Mouse (Mus musculus): Measurements from ENCODE around the gene Phf12. TPM values are rescaled to one million over a fixed set of nuclear protein-coding genes. Genes with fewer than 3 reads are reported as not detected.
A peak's percentile ranks its signal among the peaks of the same experiment; 100 is the strongest.

The Phf12 gene
- total RNA-seq, 1 experiment = 38.4 TPM

DNA sequence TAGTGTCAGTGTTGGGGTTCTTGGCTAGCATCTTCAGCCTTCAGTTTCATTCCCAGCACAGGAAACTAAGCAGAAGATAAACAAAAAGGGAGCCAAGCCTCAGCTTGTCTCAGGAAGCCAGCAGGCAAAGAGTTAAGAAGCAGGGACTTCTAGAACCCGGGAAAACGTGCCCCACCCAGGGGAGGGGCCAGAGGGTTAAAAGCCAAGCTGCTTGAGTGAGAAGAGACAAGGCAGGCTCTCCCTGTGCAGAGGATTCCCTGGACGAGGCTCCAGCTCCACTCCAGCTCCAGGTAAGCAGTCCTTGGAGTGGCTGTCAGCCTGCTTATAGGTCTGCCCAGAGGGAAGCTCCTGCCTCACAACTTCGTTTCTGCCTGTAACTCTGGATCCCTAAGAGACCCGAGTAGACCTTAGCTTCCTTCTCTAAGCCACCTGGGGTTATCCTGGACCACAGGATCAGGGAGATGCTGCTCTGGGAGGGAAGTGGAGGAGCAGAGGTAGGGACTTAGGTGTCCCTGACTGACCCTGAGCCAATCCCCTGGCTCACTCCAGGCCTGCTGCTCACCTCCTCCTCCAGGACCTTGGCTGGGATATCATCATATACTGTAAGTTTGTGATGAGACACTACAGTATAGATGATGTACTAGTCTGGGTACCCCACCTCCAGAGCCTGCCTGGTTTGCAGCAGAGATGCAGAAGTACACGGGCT lies 90.0 kb downstream of the Phf12 start:
- no peak for TF ChIP-seq ZNF384 (IDR thresholded peaks at IDR 0.05; ENCODE audit: low read depth, low read length)
- no peak for TF ChIP-seq MAFK (IDR thresholded peaks at IDR 0.05; ENCODE audit: insufficient read depth, low read depth, low read length)
- no peak for TF ChIP-seq CHD2 (IDR thresholded peaks at IDR 0.05; ENCODE audit: low read depth, low read length)
- no peak for TF ChIP-seq ZC3H11A (IDR thresholded peaks at IDR 0.05; ENCODE audit: borderline replicate concordance, low read depth, low read length)
- TF ChIP-seq HCFC1 (IDR thresholded peaks at IDR 0.05; ENCODE audit: borderline replicate concordance, insufficient read depth, low read length) = no peak
- Histone ChIP-seq H3K36me3 (ENCODE audit: control insufficient read depth, insufficient read depth, low read length, poor library complexity, severe bottlenecking) (peaks cover 17% of the 10 kb centered on the region), H3K27ac (ENCODE audit: insufficient read depth, low read depth, low read length, poor library complexity, severe bottlenecking) (no peak overlapping the region), H3K9me3 (ENCODE audit: control insufficient read depth, insufficient read depth, low read depth, low read length) (no peaks in the 10 kb centered on the region), H3K4me3 (ENCODE audit: insufficient read depth in 1 of 2, low read depth in 1 of 2, low read length in 2 of 2, poor library complexity in 1 of 2, severe bottlenecking in 1 of 2) (no peak overlapping the region), H3K9ac (ENCODE audit: insufficient read depth, low read depth, low read length, poor library complexity, severe bottlenecking) (no peak overlapping the region), H3K4me1 (ENCODE audit: control insufficient read depth in 2 of 2, insufficient read depth in 2 of 2, low read length in 2 of 2, poor library complexity in 1 of 2) (peaks cover 0 to 7% of the 10 kb centered on the region in 2 experiments; a peak in 1 of 4 replicates)
- peak; percentile 59 for DNase-seq (ENCODE audit: low read depth, low spot score)
- in situ Hi-C loops (cut with MboI; ENCODE audit: low sequenced_read_pairs in 2 of 2, unreplicated experiment in 2 of 2) = no loop called here

DNA sequence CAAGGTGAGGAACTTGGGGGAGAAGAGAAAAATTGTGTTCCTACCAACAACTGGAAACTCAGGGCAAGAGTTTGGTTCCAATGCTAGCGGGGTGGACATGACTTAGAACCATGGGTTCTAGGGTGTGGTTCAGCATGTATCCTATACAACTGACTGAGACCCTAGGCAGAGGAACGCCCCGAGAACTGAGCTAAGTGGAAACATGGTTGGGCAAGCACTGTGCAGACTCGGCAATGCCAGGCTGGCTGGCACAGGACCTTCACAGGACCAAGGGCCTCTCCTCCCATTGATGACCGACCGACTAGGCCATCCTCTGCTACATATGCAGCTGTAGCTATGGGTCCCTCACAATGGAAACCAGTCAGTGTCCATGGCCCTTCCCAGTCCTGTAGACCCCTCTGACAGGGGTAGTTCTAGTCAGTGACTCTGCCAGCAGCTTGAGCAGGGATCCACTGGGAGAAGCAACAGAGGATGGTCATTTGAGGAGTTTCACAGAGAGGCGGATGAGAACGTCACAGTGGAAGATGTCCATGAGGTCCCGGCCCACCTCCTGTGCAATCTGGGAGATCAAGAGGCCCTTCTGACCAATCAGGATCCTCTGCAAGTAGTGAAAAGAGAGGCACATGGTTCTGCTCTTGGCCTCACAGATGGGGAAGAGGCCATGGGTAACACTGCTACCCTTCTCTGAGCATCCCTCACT lies 91.2 kb downstream of the Phf12 start:
- peaks cover 0 to 7% of the 10 kb centered on the region in 2 experiments; a peak in 1 of 4 replicates for H3K4me1 ChIP-seq (ENCODE audit: control insufficient read depth in 2 of 2, insufficient read depth in 2 of 2, low read length in 2 of 2, poor library complexity in 1 of 2)
- peaks cover 17% of the 10 kb centered on the region for H3K36me3 ChIP-seq (ENCODE audit: control insufficient read depth, insufficient read depth, low read length, poor library complexity, severe bottlenecking)
- no peak for DNase-seq (ENCODE audit: low read depth, low spot score)
- no peak overlapping the region for H3K27ac ChIP-seq (ENCODE audit: insufficient read depth, low read depth, low read length, poor library complexity, severe bottlenecking)
- H3K4me3 ChIP-seq (ENCODE audit: insufficient read depth in 1 of 2, low read depth in 1 of 2, low read length in 2 of 2, poor library complexity in 1 of 2, severe bottlenecking in 1 of 2) = no peak overlapping the region
- no peak overlapping the region for H3K9ac ChIP-seq (ENCODE audit: insufficient read depth, low read depth, low read length, poor library complexity, severe bottlenecking)
- no peaks in the 10 kb centered on the region for H3K9me3 ChIP-seq (ENCODE audit: control insufficient read depth, insufficient read depth, low read depth, low read length)
- in situ Hi-C loops (cut with MboI; ENCODE audit: low sequenced_read_pairs in 2 of 2, unreplicated experiment in 2 of 2) = no loop called here
- TF ChIP-seq MAFK (IDR thresholded peaks at IDR 0.05; ENCODE audit: insufficient read depth, low read depth, low read length) = no peak
- no peak for TF ChIP-seq CHD2 (IDR thresholded peaks at IDR 0.05; ENCODE audit: low read depth, low read length)
- TF ChIP-seq HCFC1 (IDR thresholded peaks at IDR 0.05; ENCODE audit: borderline replicate concordance, insufficient read depth, low read length) = no peak
- TF ChIP-seq ZNF384 (IDR thresholded peaks at IDR 0.05; ENCODE audit: low read depth, low read length) = no peak

DNA sequence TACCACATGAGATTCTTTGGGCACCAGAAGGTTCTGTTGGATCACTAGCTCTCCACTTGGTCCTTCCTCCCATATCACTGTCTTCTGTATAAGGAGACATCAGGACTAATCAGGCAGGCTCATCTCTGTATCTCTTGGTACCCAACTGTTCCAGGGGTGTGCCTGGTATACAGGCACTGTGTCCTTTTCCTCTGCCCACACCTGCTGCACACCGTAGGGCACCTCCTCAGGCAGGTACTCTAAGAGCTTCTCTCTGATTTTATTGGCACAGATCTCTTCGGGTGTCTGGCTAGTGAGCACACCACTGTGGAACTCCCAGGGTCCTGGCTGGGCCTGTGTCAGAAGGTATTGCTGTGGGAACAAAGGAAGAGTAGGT lies 91.7 kb downstream of the Phf12 start:
- DNase-seq (ENCODE audit: low read depth, low spot score) = no peak
- H3K36me3 ChIP-seq (ENCODE audit: control insufficient read depth, insufficient read depth, low read length, poor library complexity, severe bottlenecking) = peaks cover 17% of the 10 kb centered on the region
- in situ Hi-C loops (cut with MboI; ENCODE audit: low sequenced_read_pairs in 2 of 2, unreplicated experiment in 2 of 2) = no loop called here
- no peak overlapping the region for H3K9ac ChIP-seq (ENCODE audit: insufficient read depth, low read depth, low read length, poor library complexity, severe bottlenecking)
- peaks cover 0 to 7% of the 10 kb centered on the region in 2 experiments; a peak in 1 of 4 replicates for H3K4me1 ChIP-seq (ENCODE audit: control insufficient read depth in 2 of 2, insufficient read depth in 2 of 2, low read length in 2 of 2, poor library complexity in 1 of 2)
- no peak overlapping the region for H3K27ac ChIP-seq (ENCODE audit: insufficient read depth, low read depth, low read length, poor library complexity, severe bottlenecking)
- H3K4me3 ChIP-seq (ENCODE audit: insufficient read depth in 1 of 2, low read depth in 1 of 2, low read length in 2 of 2, poor library complexity in 1 of 2, severe bottlenecking in 1 of 2) = no peak overlapping the region
- no peak for TF ChIP-seq MAFK (IDR thresholded peaks at IDR 0.05; ENCODE audit: insufficient read depth, low read depth, low read length)
- no peak for TF ChIP-seq ZC3H11A (IDR thresholded peaks at IDR 0.05; ENCODE audit: borderline replicate concordance, low read depth, low read length)
- no peak for TF ChIP-seq HCFC1 (IDR thresholded peaks at IDR 0.05; ENCODE audit: borderline replicate concordance, insufficient read depth, low read length)
- no peak for TF ChIP-seq ZNF384 (IDR thresholded peaks at IDR 0.05; ENCODE audit: low read depth, low read length)
- TF ChIP-seq CHD2 (IDR thresholded peaks at IDR 0.05; ENCODE audit: low read depth, low read length) = no peak
- H3K9me3 ChIP-seq (ENCODE audit: control insufficient read depth, insufficient read depth, low read depth, low read length) = no peaks in the 10 kb centered on the region

DNA sequence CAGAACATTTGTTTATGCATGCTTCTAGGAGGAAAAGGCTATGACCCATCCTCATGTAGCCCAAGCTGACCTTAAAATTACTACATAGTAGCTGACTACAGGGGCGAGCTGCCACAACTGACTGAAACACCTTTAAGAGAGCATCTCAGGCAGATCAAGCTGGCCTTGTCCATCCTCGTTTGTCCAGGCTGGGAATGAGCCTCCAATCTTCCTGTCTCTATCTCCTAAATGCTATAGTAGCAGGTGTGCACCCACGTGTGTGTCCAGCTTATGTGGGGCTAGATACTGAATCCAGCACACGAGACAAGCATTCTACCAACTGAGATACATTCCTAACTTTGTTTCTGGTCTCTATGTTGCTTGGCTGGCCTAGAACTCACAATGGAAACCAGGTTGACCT lies 92.1 kb downstream of the Phf12 start:
- in situ Hi-C loops (cut with MboI; ENCODE audit: low sequenced_read_pairs in 2 of 2, unreplicated experiment in 2 of 2) = no loop called here
- no peak for DNase-seq (ENCODE audit: low read depth, low spot score)
- Histone ChIP-seq H3K27ac (ENCODE audit: insufficient read depth, low read depth, low read length, poor library complexity, severe bottlenecking) (no peak overlapping the region), H3K4me1 (ENCODE audit: control insufficient read depth in 2 of 2, insufficient read depth in 2 of 2, low read length in 2 of 2, poor library complexity in 1 of 2) (peaks cover 0 to 7% of the 10 kb centered on the region in 2 experiments; a peak in 1 of 4 replicates), H3K9me3 (ENCODE audit: control insufficient read depth, insufficient read depth, low read depth, low read length) (no peaks in the 10 kb centered on the region), H3K36me3 (ENCODE audit: control insufficient read depth, insufficient read depth, low read length, poor library complexity, severe bottlenecking) (peaks cover 17% of the 10 kb centered on the region), H3K4me3 (ENCODE audit: insufficient read depth in 1 of 2, low read depth in 1 of 2, low read length in 2 of 2, poor library complexity in 1 of 2, severe bottlenecking in 1 of 2) (no peak overlapping the region), H3K9ac (ENCODE audit: insufficient read depth, low read depth, low read length, poor library complexity, severe bottlenecking) (no peak overlapping the region)
- TF ChIP-seq CHD2 (IDR thresholded peaks at IDR 0.05; ENCODE audit: low read depth, low read length) (no peak), HCFC1 (IDR thresholded peaks at IDR 0.05; ENCODE audit: borderline replicate concordance, insufficient read depth, low read length) (no peak), ZC3H11A (IDR thresholded peaks at IDR 0.05; ENCODE audit: borderline replicate concordance, low read depth, low read length) (no peak), ZNF384 (IDR thresholded peaks at IDR 0.05; ENCODE audit: low read depth, low read length) (no peak), MAFK (IDR thresholded peaks at IDR 0.05; ENCODE audit: insufficient read depth, low read depth, low read length) (no peak)

Other genes with a start within 250 kb of the Phf12 start
- 33.3 and 46.5 TPM in 2 replicates for gene Myo18a, start 219.5 kb upstream of the Phf12 start, total RNA-seq (2012; rRNA removed)
- gene Gm10277, start 195.0 kb upstream of the Phf12 start, total RNA-seq (2012; rRNA removed) = 0.18 and 0.32 TPM in 2 replicates
- gene Pipox, start 88.7 kb upstream of the Phf12 start, total RNA-seq (2012; rRNA removed) = 27.3 and 33.3 TPM in 2 replicates
- gene Sez6, start 52.0 kb upstream of the Phf12 start, total RNA-seq (2012; rRNA removed) = 0.45 and 0.63 TPM in 2 replicates
- 20.2 and 28.5 TPM in 2 replicates for gene Dhrs13, start 49.5 kb downstream of the Phf12 start, total RNA-seq (2012; rRNA removed)
- 26.7 and 31.9 TPM in 2 replicates for gene Flot2, start 55.2 kb downstream of the Phf12 start, total RNA-seq (2012; rRNA removed)
- gene Eral1, start 97.6 kb downstream of the Phf12 start, total RNA-seq (2012; rRNA removed) = 29.6 and 33.5 TPM in 2 replicates
- 8.9 and 11.7 TPM in 2 replicates for gene Fam222b, start 111.9 kb downstream of the Phf12 start, total RNA-seq (2012; rRNA removed)
- 74.4 and 78.2 TPM in 2 replicates for gene Traf4, start 182.8 kb downstream of the Phf12 start, total RNA-seq (2012; rRNA removed)
- 15.3 and 25.4 TPM in 2 replicates for gene Nek8, start 193.9 kb downstream of the Phf12 start, total RNA-seq (2012; rRNA removed)
- gene Tlcd1, start 194.0 kb downstream of the Phf12 start, total RNA-seq (2012; rRNA removed) = 75.6 and 78.6 TPM in 2 replicates
- 2,611 and 2,664 TPM in 2 replicates for gene Rpl23a, start 200.8 kb downstream of the Phf12 start, total RNA-seq (2012; rRNA removed)
- 33.8 and 36.1 TPM in 2 replicates for gene Rab34, start 205.7 kb downstream of the Phf12 start, total RNA-seq (2012; rRNA removed)
- gene Proca1, start 210.6 kb downstream of the Phf12 start, total RNA-seq (2012; rRNA removed) = 0.80 and 1.1 TPM in 2 replicates